Mouse (Mus musculus): ENCODE results near the gene Strip1. TPM values are rescaled to one million over a fixed set of nuclear protein-coding genes. Genes with fewer than 3 reads are reported as not detected.

Gene Strip1
- polyA plus RNA-seq, 1 experiment: 0.44 TPM

DNA sequence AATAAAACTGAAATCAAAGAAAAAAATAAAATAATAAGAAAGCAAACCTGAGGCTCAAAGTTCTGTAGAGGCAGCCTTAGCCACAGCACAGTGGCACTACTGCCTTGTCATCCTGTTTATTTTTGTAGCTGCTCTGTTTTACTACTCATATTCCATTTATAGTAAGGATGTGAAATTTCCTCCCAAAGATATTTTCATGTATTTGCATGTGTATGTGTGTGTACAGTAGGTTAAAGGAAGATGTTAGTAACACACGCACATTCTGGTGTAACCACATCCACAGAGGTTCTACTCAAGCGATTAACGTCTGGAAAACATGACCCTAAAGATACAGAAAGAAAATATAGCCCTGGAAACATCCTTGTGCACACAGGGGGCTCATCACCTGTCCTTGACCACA, 54.7 kb downstream of the Strip1 start:
- TF ChIP-seq GATA1 (IDR thresholded peaks at IDR 0.05; ENCODE audit: low read length) (no peak), TAL1 (IDR thresholded peaks at IDR 0.05; ENCODE audit: low read length) (no peak)
- Histone ChIP-seq H3K36me3 (ENCODE audit: control insufficient read depth) (no peaks in the 10 kb centered on the region), H3K4me3 (replicated peaks) (no peak overlapping the region), H3K9me3 (ENCODE audit: control insufficient read depth, low read length) (no peaks in the 10 kb centered on the region), H3K27me3 (ENCODE audit: control insufficient read depth) (peaks cover 23% of the 10 kb centered on the region), H3K4me1 (ENCODE audit: control insufficient read depth) (peaks cover 19% of the 10 kb centered on the region)

DNA sequence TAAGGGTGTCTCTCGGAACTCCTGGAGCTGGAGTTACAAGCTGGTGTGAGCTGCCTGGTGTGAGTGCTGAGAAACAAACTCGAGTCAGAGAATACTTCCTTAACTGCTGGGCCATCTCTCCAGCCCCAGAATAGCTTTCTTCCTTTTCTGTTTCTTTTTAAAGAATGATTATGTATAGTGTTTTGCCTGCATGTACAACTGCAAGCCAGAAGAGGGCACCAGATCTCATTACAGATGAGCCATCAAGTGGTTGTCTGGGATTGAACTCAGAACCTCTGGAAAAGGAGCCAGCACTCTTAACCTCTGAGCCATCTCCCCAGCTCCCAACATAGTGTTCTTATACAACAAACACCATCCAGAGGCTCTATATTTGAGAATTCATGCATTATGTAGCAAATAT, 60.3 kb downstream of the Strip1 start:
- Histone ChIP-seq H3K27me3 (ENCODE audit: control insufficient read depth) (peaks cover 21% of the 10 kb centered on the region), H3K36me3 (ENCODE audit: control insufficient read depth) (no peaks in the 10 kb centered on the region), H3K9me3 (ENCODE audit: control insufficient read depth, low read length) (no peaks in the 10 kb centered on the region), H3K4me3 (replicated peaks) (no peak overlapping the region), H3K4me1 (ENCODE audit: control insufficient read depth) (no peaks in the 10 kb centered on the region)
- TF ChIP-seq GATA1 (IDR thresholded peaks at IDR 0.05; ENCODE audit: low read length) (no peak), TAL1 (IDR thresholded peaks at IDR 0.05; ENCODE audit: low read length) (no peak)

DNA sequence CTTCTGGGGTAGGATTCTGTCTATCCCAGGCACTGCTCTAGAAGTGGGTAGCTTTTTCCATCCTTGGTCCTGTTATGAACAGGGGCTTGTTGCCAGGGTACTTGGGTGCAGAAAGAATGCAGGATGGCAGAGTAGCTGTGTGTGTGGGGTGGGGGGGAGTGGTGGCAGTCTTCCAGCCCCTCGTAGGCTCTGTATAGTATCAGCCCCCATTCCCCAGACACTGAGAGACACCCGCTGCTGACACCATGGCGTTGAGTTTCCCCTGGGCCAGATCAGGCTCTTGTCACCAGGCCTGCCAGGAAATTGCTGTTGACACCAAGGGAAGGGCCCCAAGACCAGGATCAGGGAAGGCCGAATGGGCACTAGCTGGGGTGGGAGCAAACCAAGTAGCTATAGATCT, 62.8 kb downstream of the Strip1 start:
- TF ChIP-seq TAL1 (IDR thresholded peaks at IDR 0.05; ENCODE audit: low read length) (no peak), GATA1 (IDR thresholded peaks at IDR 0.05; ENCODE audit: low read length) (no peak)
- H3K4me3 ChIP-seq (replicated peaks): no peak overlapping the region
- no peaks in the 10 kb centered on the region for H3K4me1 ChIP-seq (ENCODE audit: control insufficient read depth)
- no peaks in the 10 kb centered on the region for H3K9me3 ChIP-seq (ENCODE audit: control insufficient read depth, low read length)
- H3K27me3 ChIP-seq (ENCODE audit: control insufficient read depth): peaks cover 21% of the 10 kb centered on the region
- no peaks in the 10 kb centered on the region for H3K36me3 ChIP-seq (ENCODE audit: control insufficient read depth)

- no peaks in the 10 kb centered on the region for H3K36me3 ChIP-seq (ENCODE audit: control insufficient read depth)
- no peaks in the 10 kb centered on the region for H3K4me1 ChIP-seq (ENCODE audit: control insufficient read depth)
- peaks cover 21% of the 10 kb centered on the region for H3K27me3 ChIP-seq (ENCODE audit: control insufficient read depth)
- H3K4me3 ChIP-seq (replicated peaks): no peak overlapping the region
- no peaks in the 10 kb centered on the region for H3K9me3 ChIP-seq (ENCODE audit: control insufficient read depth, low read length)
- TF ChIP-seq TAL1 (IDR thresholded peaks at IDR 0.05; ENCODE audit: low read length) (no peak), GATA1 (IDR thresholded peaks at IDR 0.05; ENCODE audit: low read length) (no peak)
Measured at GRCm38 (mm10) chr3:107567766-107568165, 63.7 kb downstream of the Strip1 start.

DNA sequence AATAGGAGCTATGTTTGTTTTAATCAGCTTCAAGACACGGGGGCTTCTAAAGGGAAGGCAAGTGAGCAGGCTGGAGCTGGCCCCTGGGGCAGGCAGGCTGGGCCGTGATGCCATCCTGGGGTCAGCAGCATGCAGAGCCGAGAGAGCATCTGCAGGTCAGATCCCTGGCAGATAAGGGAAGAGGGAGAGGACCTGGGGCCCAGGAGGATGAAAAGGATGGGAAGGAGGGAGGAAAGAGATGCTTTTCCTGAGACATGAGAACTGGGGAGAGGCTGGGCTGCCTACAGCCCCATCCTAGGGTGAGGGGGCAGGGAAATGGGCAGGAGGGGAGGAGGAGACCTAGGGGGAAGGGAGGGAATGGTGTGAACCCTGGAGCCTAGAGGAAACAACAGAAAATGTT, 66.2 kb downstream of the Strip1 start:
- no peaks in the 10 kb centered on the region for H3K4me1 ChIP-seq (ENCODE audit: control insufficient read depth)
- TF ChIP-seq TAL1 (IDR thresholded peaks at IDR 0.05; ENCODE audit: low read length): no peak
- TF ChIP-seq GATA1 (IDR thresholded peaks at IDR 0.05; ENCODE audit: low read length): no peak
- peaks cover 21% of the 10 kb centered on the region for H3K27me3 ChIP-seq (ENCODE audit: control insufficient read depth)
- H3K36me3 ChIP-seq (ENCODE audit: control insufficient read depth): no peaks in the 10 kb centered on the region
- H3K4me3 ChIP-seq (replicated peaks): no peak overlapping the region
- no peaks in the 10 kb centered on the region for H3K9me3 ChIP-seq (ENCODE audit: control insufficient read depth, low read length)

- TF ChIP-seq TAL1 (IDR thresholded peaks at IDR 0.05; ENCODE audit: low read length): no peak
- no peak for TF ChIP-seq GATA1 (IDR thresholded peaks at IDR 0.05; ENCODE audit: low read length)
Measured at GRCm38 (mm10) chr3:107563880-107564279, 67.6 kb downstream of the Strip1 start.

DNA sequence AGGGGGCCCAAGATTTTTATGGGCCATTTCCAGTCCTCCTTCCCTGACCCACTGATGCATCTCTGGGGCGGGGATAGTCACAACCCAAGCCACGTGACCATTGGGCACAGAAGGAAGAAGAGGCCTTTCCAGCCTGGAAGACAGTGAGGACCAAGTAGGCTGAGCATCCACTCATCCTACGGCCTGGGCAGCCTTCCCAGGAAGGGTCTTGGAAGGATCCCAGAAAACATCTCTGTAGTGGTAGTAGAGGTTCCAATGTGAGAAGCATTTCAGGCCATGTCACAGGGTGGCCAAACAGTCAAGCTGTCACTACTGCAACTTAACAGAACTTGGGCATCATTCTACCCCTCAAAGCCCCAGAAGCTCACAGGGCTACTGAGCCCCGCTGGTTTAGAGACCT, 68.9 kb downstream of the Strip1 start:
- H3K36me3 ChIP-seq (ENCODE audit: control insufficient read depth): no peaks in the 10 kb centered on the region
- H3K27me3 ChIP-seq (ENCODE audit: control insufficient read depth): peaks cover 8% of the 10 kb centered on the region
- H3K9me3 ChIP-seq (ENCODE audit: control insufficient read depth, low read length): no peaks in the 10 kb centered on the region
- no peak overlapping the region for H3K4me3 ChIP-seq (replicated peaks)
- TF ChIP-seq GATA1 (IDR thresholded peaks at IDR 0.05; ENCODE audit: low read length) (no peak), TAL1 (IDR thresholded peaks at IDR 0.05; ENCODE audit: low read length) (no peak)
- H3K4me1 ChIP-seq (ENCODE audit: control insufficient read depth): no peaks in the 10 kb centered on the region

More at GRCm38 (mm10) chr3:107563880-107564279, 67.6 kb downstream of the Strip1 start:
- peaks cover 18% of the 10 kb centered on the region for H3K27me3 ChIP-seq (ENCODE audit: control insufficient read depth)
- H3K36me3 ChIP-seq (ENCODE audit: control insufficient read depth): no peaks in the 10 kb centered on the region
- H3K4me1 ChIP-seq (ENCODE audit: control insufficient read depth): no peaks in the 10 kb centered on the region
- no peak overlapping the region for H3K4me3 ChIP-seq (replicated peaks)
- H3K9me3 ChIP-seq (ENCODE audit: control insufficient read depth, low read length): no peaks in the 10 kb centered on the region

Other genes starting within 250 kb of the Strip1 start
- gene Kcnc4, start 172.1 kb downstream of the Strip1 start, polyA plus RNA-seq (2012): not detected in 2 replicates
- not detected in 2 replicates for gene Slc6a17, start 113.7 kb downstream of the Strip1 start, polyA plus RNA-seq (2012)
- not detected in 2 replicates for gene Ubl4b, start 76.6 kb downstream of the Strip1 start, polyA plus RNA-seq (2012)
- not detected in 2 replicates for gene Alx3, start 36.7 kb downstream of the Strip1 start, polyA plus RNA-seq (2012)
- gene Gm10961, start 372 bp downstream of the Strip1 start, polyA plus RNA-seq (2012): not detected in 2 replicates
- 0.44 TPM in 2 replicates for gene Ahcyl1, start 64.9 kb upstream of the Strip1 start, polyA plus RNA-seq (2012)
- 0.02 and 0.13 TPM in 2 replicates for gene Csf1, start 128.8 kb upstream of the Strip1 start, polyA plus RNA-seq (2012)
- not detected in 2 replicates for gene Eps8l3, start 245.5 kb upstream of the Strip1 start, polyA plus RNA-seq (2012)

Data from erythroblast, embryonic 14.5 days (primary cell).